Mouse (Mus musculus) kidney, postnatal 0 days (tissue): ENCODE measurements around the gene Ankrd6. TPM values are rescaled to one million over a fixed set of nuclear protein-coding genes. Genes with fewer than 3 reads are reported as not detected.

Experiments
- ATAC-seq: fragments of 200-750 bp; cut with Nextera tagmentation; replicated peaks from 2 replicates; pipeline ENCODE4 v1.8.0; 2017; ENCODE audit warnings: low read depth, moderate number of reproducible peaks, moderate TSS enrichment, moderate library complexity; ENCODE audit not compliant: low FRiP score
- DNase-seq: peaks from one replicate; pipeline ENCODE4 v3.0.0-alpha.2; 2016; ENCODE audit warnings: low spot score
- H3K27ac ChIP-seq: fragments of 300-500 bp; sonication (generic); 2 replicates; pipeline ENCODE4 v1.5.1; 2014; ENCODE audit warnings: mild to moderate bottlenecking
- H3K27me3 ChIP-seq: fragments of 300-500 bp; sonication (generic); 2 replicates; pipeline ENCODE4 v1.6.1; 2014; ENCODE audit warnings: low read length, mixed read lengths; ENCODE audit not compliant: insufficient read depth
- H3K36me3 ChIP-seq: fragments of 300-500 bp; sonication (generic); 2 replicates; pipeline ENCODE4 v1.6.1; 2014; ENCODE audit warnings: low read length, mixed read lengths; ENCODE audit not compliant: insufficient read depth
- H3K4me1 ChIP-seq: fragments of 300-500 bp; sonication (generic); replicated peaks from 2 replicates; pipeline ENCODE4 v1.6.1; 2014; ENCODE audit warnings: antibody characterized with exemption, low read length, mixed read lengths; ENCODE audit not compliant: insufficient read depth
- H3K4me2 ChIP-seq: fragments of 300-500 bp; sonication (generic); 2 replicates; pipeline ENCODE4 v1.6.1; 2014; ENCODE audit warnings: mild to moderate bottlenecking, low read length, moderate library complexity, mixed read lengths
- H3K4me3 ChIP-seq: fragments of 300-500 bp; sonication (generic); replicated peaks from 2 replicates; pipeline ENCODE4 v1.5.1; 2014; ENCODE audit warnings: low read depth, low read length
- H3K9ac ChIP-seq: fragments of 300-500 bp; sonication (generic); 2 replicates; pipeline ENCODE4 v1.6.1; 2014; ENCODE audit warnings: low read depth, low read length
- H3K9me3 ChIP-seq: fragments of 300-500 bp; sonication (generic); replicated peaks from 2 replicates; pipeline ENCODE4 v1.6.1; 2016; ENCODE audit warnings: low read length, inconsistent platforms, mixed read lengths
- CTCF ChIP-seq: IDR thresholded peaks from 2 replicates; pipeline ENCODE4 v1.5.1; 2016; ENCODE audit warnings: antibody characterized with exemption, low read depth, mild to moderate bottlenecking, moderate library complexity
- WGBS: fragments of 180-500 bp; shearing (Covaris S2); extraction: QIAGEN DNeasy Blood & Tissue Kit; methylation state at CpG from one replicate; pipeline ENCODE4 v1.1.7; 2014; 5-methylcytosine and 5-hydroxymethylcytosine counted together
- polyA plus RNA-seq: library from polyadenylated mRNA; unstranded; fragments of >200 nt; fragmentation: Nextera tagmentation; extraction: Ambion mirVana; gene quantifications from 2 replicates; pipeline ENCODE4 v1.2.1, GENCODE M21; 2015

The Ankrd6 gene
- 8.5 and 9.2 TPM in 2 replicates for polyA plus RNA-seq

GRCm38 (mm10) chr4:32950356-32951034 is at the start of gene Ankrd6:
Ankrd6 (minus strand) TSS chr4:32950841.
- Histone ChIP-seq H3K9ac (peak within 1 kb of the TSS; percentile 61), H3K27ac (no peak within 1 kb of the TSS), H3K4me1 (no peaks in the 10 kb centered on the region; the same call in 1 of the 2 replicates), H3K36me3 (no peaks in the 10 kb centered on the region), H3K9me3 (no peaks in the 10 kb centered on the region), H3K4me2 (peak within 1 kb of the TSS; percentile 90), H3K4me3 (peak within 1 kb of the TSS; percentile 61), H3K27me3 (no peaks in the 10 kb centered on the region)
- ATAC-seq, result peak; percentile 90
- WGBS, result under 1% methylated on average over 66 of the region's 66 CpGs
- peak; percentile 84 for DNase-seq
- peak; percentile 84 for TF ChIP-seq CTCF

- no peak for ATAC-seq
- Histone ChIP-seq H3K4me3 (no peak overlapping the region), H3K27me3 (no peaks in the 10 kb centered on the region), H3K9ac (no peak overlapping the region), H3K9me3 (no peaks in the 10 kb centered on the region), H3K4me2 (no peak overlapping the region), H3K36me3 (no peaks in the 10 kb centered on the region), H3K27ac (no peak overlapping the region), H3K4me1 (no peaks in the 10 kb centered on the region)
- WGBS, result 95% methylated on average over 8 of the region's 8 CpGs
- TF ChIP-seq CTCF, result no peak
- no peak for DNase-seq
Measured at GRCm38 (mm10) chr4:32998996-32999395, 48.4 kb upstream of the Ankrd6 start.

GRCm38 (mm10) chr4:32997571-32997970 is 46.9 kb upstream of the Ankrd6 start:
- DNase-seq (no peak), ATAC-seq (no peak)
- H3K27me3 ChIP-seq, result no peaks in the 10 kb centered on the region
- TF ChIP-seq CTCF, result no peak
- 73% methylated on average over 5 of the region's 5 CpGs for WGBS
- no peaks in the 10 kb centered on the region for H3K36me3 ChIP-seq
- H3K4me1 ChIP-seq, result no peaks in the 10 kb centered on the region
- no peak overlapping the region for H3K9ac ChIP-seq
- H3K4me2 ChIP-seq, result no peak overlapping the region
- no peak overlapping the region for H3K27ac ChIP-seq
- no peak overlapping the region for H3K4me3 ChIP-seq
- no peaks in the 10 kb centered on the region for H3K9me3 ChIP-seq

GRCm38 (mm10) chr4:32996083-32996482 is 45.4 kb upstream of the Ankrd6 start:
- WGBS, result 96% methylated on average over 5 of the region's 5 CpGs
- TF ChIP-seq CTCF, result no peak
- no peak overlapping the region for H3K4me2 ChIP-seq
- H3K27ac ChIP-seq, result no peak overlapping the region
- H3K27me3 ChIP-seq, result no peaks in the 10 kb centered on the region
- no peak for DNase-seq
- no peaks in the 10 kb centered on the region for H3K4me1 ChIP-seq
- no peak overlapping the region for H3K4me3 ChIP-seq
- H3K36me3 ChIP-seq, result no peaks in the 10 kb centered on the region
- no peaks in the 10 kb centered on the region for H3K9me3 ChIP-seq
- no peak for ATAC-seq
- H3K9ac ChIP-seq, result no peak overlapping the region

- no peak overlapping the region for H3K4me2 ChIP-seq
- H3K9ac ChIP-seq, result no peak overlapping the region
- no peak overlapping the region for H3K27ac ChIP-seq
- no peaks in the 10 kb centered on the region for H3K4me1 ChIP-seq
- no peaks in the 10 kb centered on the region for H3K36me3 ChIP-seq
- ATAC-seq (no peak), DNase-seq (no peak)
- 71% methylated on average over 3 of the region's 3 CpGs for whole genome bisulfite sequencing
- no peak for TF ChIP-seq CTCF
- H3K4me3 ChIP-seq, result no peak overlapping the region
- no peaks in the 10 kb centered on the region for H3K9me3 ChIP-seq
- H3K27me3 ChIP-seq, result no peaks in the 10 kb centered on the region
Measured at GRCm38 (mm10) chr4:32994168-32994567, 43.5 kb upstream of the Ankrd6 start.

GRCm38 (mm10) chr4:32989346-32989745 is 38.7 kb upstream of the Ankrd6 start:
- no peak for DNase-seq
- Histone ChIP-seq H3K4me2 (no peak overlapping the region), H3K27ac (no peak overlapping the region), H3K4me1 (peaks cover 11% of the 10 kb centered on the region), H3K9me3 (no peaks in the 10 kb centered on the region), H3K4me3 (no peak overlapping the region), H3K36me3 (no peaks in the 10 kb centered on the region), H3K27me3 (no peaks in the 10 kb centered on the region), H3K9ac (no peak overlapping the region)
- TF ChIP-seq CTCF, result no peak
- ATAC-seq, result no peak
- WGBS, result 83% methylated on average over 2 of the region's 2 CpGs
